Mouse (Mus musculus) thymus, adult 2 months (tissue): ENCODE measurements around the gene Fam213b.

Experiments
- CTCF ChIP-seq: fragments of 200-500 bp; IDR thresholded peaks from 2 replicates; pipeline ENCODE4 v1.5.1; 2012; ENCODE audit warnings: mild to moderate bottlenecking, control low read depth, low read length, moderate library complexity, borderline replicate concordance; ENCODE audit not compliant: control insufficient read depth, poor library complexity, insufficient read depth; ENCODE audit errors: extremely low read depth
- POLR2A ChIP-seq: fragments of 200-500 bp; IDR thresholded peaks from 2 replicates; pipeline ENCODE4 v1.6.1; 2012; ENCODE audit warnings: mild to moderate bottlenecking, low read length, control low read depth, moderate library complexity; ENCODE audit not compliant: control insufficient read depth, poor library complexity, insufficient read depth; ENCODE audit errors: extremely low read depth

DNA sequence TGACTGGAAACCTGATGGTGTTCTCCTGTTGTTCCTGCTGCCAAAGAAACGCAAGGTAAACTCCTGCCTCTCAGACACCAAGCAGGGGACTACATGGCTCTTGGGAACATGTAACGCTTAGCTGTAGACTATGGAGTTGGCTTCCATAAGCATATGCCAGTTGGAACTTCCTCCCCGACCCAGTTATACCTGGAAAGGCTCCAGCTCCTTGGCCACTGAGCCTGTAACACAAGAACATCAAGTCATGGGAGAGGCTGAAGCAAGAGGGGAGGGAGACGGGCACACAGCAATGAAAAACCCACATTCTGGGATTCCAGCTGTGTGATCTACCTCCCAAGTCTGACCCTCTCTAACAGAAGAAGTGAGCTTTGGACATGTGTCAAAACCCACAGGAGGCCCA lies 23.4 kb upstream of the Fam213b start:
- no peak for TF ChIP-seq POLR2A
- no peak for TF ChIP-seq CTCF
